Mouse (Mus musculus): ENCODE results near the gene Tctex1d2.

DNA sequence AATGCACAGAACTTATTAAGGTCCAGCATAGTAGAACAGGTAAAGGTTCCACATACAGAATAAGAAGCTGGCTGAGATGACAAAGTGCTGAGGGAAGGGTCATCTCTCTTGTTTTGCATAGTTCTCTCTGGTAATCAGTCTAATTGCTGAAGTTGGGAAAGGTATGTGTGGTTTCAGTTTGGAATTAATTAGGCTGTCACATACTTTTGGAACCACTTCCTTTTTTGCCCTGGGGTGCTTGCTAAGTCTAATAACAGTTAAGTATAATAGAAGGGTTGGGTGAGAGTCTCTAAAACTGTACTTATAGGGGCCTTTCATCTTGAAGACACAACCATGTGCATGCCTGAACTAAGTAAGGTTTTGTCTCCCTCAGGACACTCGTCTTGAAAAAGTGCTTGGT lies 17.2 kb downstream of the Tctex1d2 start:
- TF ChIP-seq POLR2A (IDR thresholded peaks at IDR 0.05; ENCODE audit: low read depth, low read length) (no peak), CTCF (IDR thresholded peaks at IDR 0.05; ENCODE audit: extremely low read depth, insufficient read length, insufficient replicate concordance, low read depth, low read length) (no peak)

Measured in small intestine, adult 2 months (tissue).